Mouse (Mus musculus) heart, embryonic 12.5 days (tissue): ENCODE data around the gene Cd2. TPM values are rescaled to one million over a fixed set of nuclear protein-coding genes. Genes with fewer than 3 reads are reported as not detected.
A peak's percentile ranks its signal among the peaks of the same experiment; 100 is the strongest.

ENCODE experiments used
- ATAC-seq: fragments of 200-750 bp; cut with Nextera tagmentation; 2 replicates; pipeline ENCODE4 v1.8.0; 2017; ENCODE audit warnings: moderate TSS enrichment, moderate library complexity; ENCODE audit not compliant: insufficient number of reproducible peaks, low FRiP score
- H3K27ac ChIP-seq: fragments of 300-500 bp; sonication (generic); 2 replicates; pipeline ENCODE4 v1.5.1; 2016; ENCODE audit warnings: mild to moderate bottlenecking, moderate library complexity; ENCODE audit not compliant: poor library complexity, severe bottlenecking
- H3K27me3 ChIP-seq: fragments of 300-500 bp; sonication (generic); replicated peaks from 2 replicates; pipeline ENCODE4 v1.6.1; 2016; ENCODE audit warnings: mild to moderate bottlenecking, moderate library complexity
- H3K36me3 ChIP-seq: fragments of 300-500 bp; sonication (generic); 2 replicates; pipeline ENCODE4 v1.6.1; 2016; ENCODE audit warnings: mild to moderate bottlenecking, moderate library complexity
- H3K4me1 ChIP-seq: fragments of 300-500 bp; sonication (generic); replicated peaks from 2 replicates; pipeline ENCODE4 v1.6.1; 2016; ENCODE audit warnings: mild to moderate bottlenecking
- H3K4me2 ChIP-seq: fragments of 300-500 bp; sonication (generic); 2 replicates; pipeline ENCODE4 v1.6.1; 2016; ENCODE audit warnings: mild to moderate bottlenecking, moderate library complexity
- H3K4me3 ChIP-seq: fragments of 300-500 bp; sonication (generic); 2 replicates; pipeline ENCODE4 v1.5.1; 2016; ENCODE audit warnings: mild to moderate bottlenecking
- H3K9ac ChIP-seq: fragments of 300-500 bp; sonication (generic); 2 replicates; pipeline ENCODE4 v1.6.1; 2016; ENCODE audit warnings: mild to moderate bottlenecking, moderate library complexity
- H3K9me3 ChIP-seq: fragments of 300-500 bp; sonication (generic); replicated peaks from 2 replicates; pipeline ENCODE4 v1.6.1; 2016; ENCODE audit warnings: mild to moderate bottlenecking, moderate library complexity
- WGBS: fragments of 180-500 bp; shearing (Covaris S2); methylation state at CpG from one replicate; pipeline ENCODE4 v1.1.7; 2016; 5-methylcytosine and 5-hydroxymethylcytosine counted together
- polyA plus RNA-seq: library from polyadenylated mRNA; unstranded; fragments of >200 nt; fragmentation: Nextera tagmentation; extraction: Ambion mirVana; gene quantifications from 2 replicates; pipeline ENCODE4 v1.2.1, GENCODE M21; 2016

Gene Cd2
- polyA plus RNA-seq, 1 experiment from 2014 or later = not detected

DNA sequence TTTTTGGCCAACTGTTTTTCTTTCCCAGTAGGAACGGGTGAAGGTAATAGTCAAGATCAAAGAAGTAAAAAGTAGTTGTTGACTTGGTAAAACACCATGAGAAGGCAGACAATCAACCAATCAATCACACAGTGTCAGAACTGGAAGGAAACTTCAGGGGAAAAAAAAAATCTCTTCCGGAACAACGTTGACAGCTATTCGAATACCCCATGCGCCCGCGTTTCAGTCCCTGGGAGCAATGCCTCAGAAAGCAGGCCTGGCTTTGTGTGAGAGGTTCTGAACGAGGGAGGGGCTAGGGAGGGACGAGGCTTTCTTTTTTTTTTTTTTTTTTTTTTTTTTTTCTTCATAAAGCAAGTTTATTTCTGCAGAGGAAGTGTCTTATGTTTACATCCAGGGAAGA, 18.4 kb upstream of the Cd2 start:
- H3K4me1 ChIP-seq = peaks cover 5% of the 10 kb centered on the region
- WGBS = 68% methylated on average over 9 of the region's 9 CpGs
- H3K9ac ChIP-seq = no peak overlapping the region
- H3K9me3 ChIP-seq = no peaks in the 10 kb centered on the region
- no peak overlapping the region for H3K4me3 ChIP-seq
- H3K27me3 ChIP-seq = no peaks in the 10 kb centered on the region
- no peaks in the 10 kb centered on the region for H3K36me3 ChIP-seq
- no peak overlapping the region for H3K4me2 ChIP-seq
- ATAC-seq = no peak
- H3K27ac ChIP-seq = no peak overlapping the region

DNA sequence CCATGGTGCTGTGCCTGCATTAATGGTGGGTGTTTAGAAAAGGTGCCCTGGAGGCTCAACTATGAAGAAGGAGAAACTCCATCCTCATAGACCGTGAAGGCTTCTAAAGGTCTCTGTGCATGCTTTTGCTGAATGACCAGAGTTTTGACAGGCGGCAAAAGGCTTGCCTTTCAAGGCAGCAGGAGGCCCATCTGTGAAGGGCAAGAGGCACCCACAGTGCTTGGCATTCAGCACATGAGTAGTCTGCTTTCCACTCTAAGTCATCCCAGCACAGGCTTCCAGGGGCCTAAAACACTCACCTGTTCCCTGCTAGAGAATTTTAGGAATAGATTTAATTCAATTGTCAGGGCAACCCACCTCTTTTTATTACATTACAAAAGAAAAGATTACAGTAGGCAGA, 17.3 kb upstream of the Cd2 start:
- no peak overlapping the region for H3K27ac ChIP-seq
- H3K4me1 ChIP-seq = peaks cover 10% of the 10 kb centered on the region
- H3K4me2 ChIP-seq = no peak overlapping the region
- H3K9ac ChIP-seq = no peak overlapping the region
- ATAC-seq = no peak
- no peaks in the 10 kb centered on the region for H3K9me3 ChIP-seq
- H3K27me3 ChIP-seq = no peaks in the 10 kb centered on the region
- 73% methylated on average over 2 of the region's 2 CpGs for WGBS
- no peak overlapping the region for H3K4me3 ChIP-seq
- no peaks in the 10 kb centered on the region for H3K36me3 ChIP-seq

DNA sequence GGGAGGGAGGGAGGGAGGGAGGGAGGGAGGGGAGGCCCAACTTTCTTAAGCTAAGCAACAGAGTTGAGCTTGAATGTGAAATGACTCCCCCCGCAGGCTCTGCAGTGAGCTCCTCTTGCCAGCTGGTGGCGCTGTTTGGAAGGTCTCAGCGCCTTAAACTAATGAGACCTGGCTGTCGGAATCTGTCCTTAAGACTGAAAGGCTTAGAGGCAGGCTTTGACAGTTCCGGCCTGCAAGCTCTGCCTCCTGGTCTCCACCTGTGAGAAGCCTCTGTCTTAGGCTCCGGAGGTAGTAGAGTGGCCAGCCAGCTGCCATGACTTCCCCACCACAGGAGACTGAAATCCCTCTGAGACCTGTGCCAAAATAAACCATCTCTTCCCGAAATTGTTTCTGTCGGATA, 16.4 kb upstream of the Cd2 start:
- Histone ChIP-seq H3K4me1 (peaks cover 13% of the 10 kb centered on the region), H3K36me3 (no peaks in the 10 kb centered on the region), H3K27me3 (no peaks in the 10 kb centered on the region), H3K4me2 (no peak overlapping the region), H3K9ac (no peak overlapping the region), H3K9me3 (no peaks in the 10 kb centered on the region), H3K4me3 (no peak overlapping the region), H3K27ac (no peak overlapping the region)
- ATAC-seq = no peak
- 17% methylated on average over 8 of the region's 8 CpGs for WGBS

DNA sequence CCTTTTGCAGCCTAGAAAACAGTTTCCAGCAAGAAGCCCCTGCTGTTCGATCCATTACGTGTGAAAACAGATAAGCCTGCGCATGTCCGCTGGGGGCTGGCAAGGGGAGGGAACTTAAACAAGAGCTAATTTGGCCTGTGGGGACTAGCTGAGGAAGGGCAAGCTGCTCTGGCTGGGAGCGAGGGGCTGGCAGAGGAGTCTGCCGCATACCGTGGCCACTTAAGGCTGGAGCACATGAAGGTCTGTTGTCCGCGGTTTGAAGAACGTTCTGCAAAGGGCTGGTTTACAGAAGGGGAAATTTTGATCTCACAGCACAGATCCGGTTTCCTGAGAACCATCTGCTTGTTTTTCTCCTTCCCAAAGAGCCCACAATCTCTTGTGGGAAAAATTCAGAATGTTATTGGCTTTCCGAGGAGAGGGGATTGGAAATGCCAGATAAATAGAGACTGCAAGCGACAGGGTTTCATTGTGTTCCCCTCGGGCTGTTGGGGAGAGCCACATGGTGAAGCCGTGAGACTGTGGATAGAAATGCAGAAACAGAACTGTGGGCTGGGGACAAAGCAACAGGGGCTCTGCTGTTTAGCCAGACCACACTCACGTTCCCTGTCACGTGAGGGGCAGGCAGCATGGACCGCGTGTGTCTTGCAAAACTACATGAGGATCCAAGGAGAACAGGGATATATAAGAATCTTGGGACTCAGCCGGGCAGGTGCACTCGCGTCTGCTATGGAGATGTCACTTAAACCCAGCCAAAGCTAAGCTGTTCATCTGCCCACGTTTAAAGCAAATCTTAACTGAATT, 12.7 kb upstream of the Cd2 start:
- no peaks in the 10 kb centered on the region for H3K36me3 ChIP-seq
- WGBS = 23% methylated on average over 23 of the region's 23 CpGs
- H3K27ac ChIP-seq = no peak overlapping the region
- H3K4me1 ChIP-seq = peaks cover 13% of the 10 kb centered on the region
- peak overlapping the region; percentile 51 for H3K4me2 ChIP-seq
- no peak for ATAC-seq
- no peaks in the 10 kb centered on the region for H3K9me3 ChIP-seq
- H3K9ac ChIP-seq = peak overlapping the region; percentile 7; the same call in 1 of the 2 replicates
- H3K27me3 ChIP-seq = no peaks in the 10 kb centered on the region
- H3K4me3 ChIP-seq = peak overlapping the region; percentile 13

DNA sequence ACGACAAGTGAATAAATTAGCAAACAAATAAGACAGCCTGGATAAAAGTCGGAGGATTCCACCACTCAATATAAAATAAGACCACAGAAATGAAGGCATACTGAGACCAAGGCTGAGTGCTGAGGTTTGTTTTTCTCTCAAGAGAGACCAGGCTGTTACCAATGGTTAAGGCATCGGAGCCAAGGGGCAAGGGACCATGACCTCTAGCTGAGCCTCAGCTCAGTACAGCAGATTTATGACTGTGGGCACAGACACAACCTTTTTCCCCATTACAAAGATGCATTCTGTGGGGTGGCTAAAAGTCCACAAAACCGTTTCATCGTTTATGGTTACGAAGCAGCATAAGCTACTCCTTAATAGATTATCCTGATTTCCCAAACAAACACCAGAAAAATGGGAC, 11.9 kb upstream of the Cd2 start:
- no peak for ATAC-seq
- Histone ChIP-seq H3K4me2 (no peak overlapping the region), H3K4me3 (no peak overlapping the region), H3K27me3 (no peaks in the 10 kb centered on the region), H3K9me3 (no peaks in the 10 kb centered on the region), H3K36me3 (no peaks in the 10 kb centered on the region), H3K9ac (no peak overlapping the region), H3K4me1 (peaks cover 18% of the 10 kb centered on the region), H3K27ac (no peak overlapping the region)
- 74% methylated on average over 6 of the region's 6 CpGs for WGBS

DNA sequence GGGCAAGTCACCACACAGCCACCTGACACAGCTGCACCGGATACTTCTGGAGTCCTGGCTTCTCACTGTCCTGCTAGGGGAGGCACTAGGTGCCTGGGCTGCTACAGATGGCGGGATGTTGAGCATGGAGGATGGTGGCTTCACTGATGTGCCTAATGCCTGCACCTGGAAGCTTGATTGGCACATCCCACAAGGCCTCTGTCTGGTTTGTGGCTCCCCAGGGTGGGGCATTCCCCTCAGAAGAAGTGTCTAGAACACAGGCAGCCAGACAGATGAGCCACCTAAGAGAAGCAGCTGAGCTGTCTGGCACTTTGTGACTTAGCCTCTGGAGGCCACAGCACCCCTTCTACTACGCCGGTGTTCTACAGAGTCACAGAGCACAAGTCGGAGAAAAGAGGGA, 9.5 kb upstream of the Cd2 start:
- no peaks in the 10 kb centered on the region for H3K9me3 ChIP-seq
- H3K9ac ChIP-seq = no peak overlapping the region
- peaks cover 18% of the 10 kb centered on the region for H3K4me1 ChIP-seq
- 83% methylated on average over 5 of the region's 5 CpGs for WGBS
- H3K27me3 ChIP-seq = no peaks in the 10 kb centered on the region
- ATAC-seq = no peak
- H3K36me3 ChIP-seq = no peaks in the 10 kb centered on the region
- no peak overlapping the region for H3K27ac ChIP-seq
- no peak overlapping the region for H3K4me2 ChIP-seq
- H3K4me3 ChIP-seq = no peak overlapping the region

DNA sequence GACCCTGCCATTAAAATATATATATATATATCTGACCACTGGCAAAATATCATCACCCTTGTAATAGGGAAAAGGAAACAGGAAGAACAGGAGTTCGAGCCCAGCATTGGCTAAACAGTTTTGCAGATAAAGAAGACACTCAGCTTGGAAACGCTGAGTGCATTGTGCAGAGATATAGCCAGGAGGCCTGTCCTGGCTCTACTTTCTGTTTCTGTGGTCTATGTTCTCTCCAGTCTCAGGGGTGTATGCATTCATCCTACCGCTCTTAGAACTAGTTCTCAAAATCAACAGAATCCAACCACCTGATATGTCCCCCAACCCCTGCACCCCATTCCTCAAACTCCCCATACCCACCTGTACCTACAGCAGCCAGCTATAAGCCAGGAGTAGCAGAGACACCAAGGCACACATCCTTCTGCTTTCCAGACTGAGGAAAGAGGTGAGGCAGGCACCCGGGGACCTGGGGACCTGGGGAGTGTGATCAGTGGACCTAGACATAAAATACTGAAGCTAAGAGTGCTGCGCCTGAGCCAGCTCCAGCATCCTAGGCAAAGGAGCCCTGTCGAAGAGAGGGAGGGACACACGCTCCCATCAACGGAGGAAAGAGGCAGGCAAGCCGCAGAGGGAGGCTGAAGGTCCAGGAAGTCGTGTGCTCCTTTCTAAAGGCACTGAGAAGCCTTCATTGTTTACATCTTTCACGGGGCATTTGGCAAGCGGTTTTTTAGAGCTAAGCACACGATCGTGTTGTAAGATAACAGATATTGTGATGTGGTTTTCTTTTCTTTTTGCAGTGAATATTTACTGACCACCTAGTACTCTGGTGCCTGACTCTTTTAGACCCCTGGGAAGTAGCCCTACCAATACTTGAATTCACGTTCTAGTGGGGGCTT, 8.4 kb upstream of the Cd2 start:
- peaks cover 18% of the 10 kb centered on the region for H3K4me1 ChIP-seq
- no peaks in the 10 kb centered on the region for H3K27me3 ChIP-seq
- no peak overlapping the region for H3K4me2 ChIP-seq
- H3K9ac ChIP-seq = no peak overlapping the region
- WGBS = 55% methylated on average over 15 of the region's 15 CpGs
- H3K4me3 ChIP-seq = no peak overlapping the region
- ATAC-seq = no peak
- no peaks in the 10 kb centered on the region for H3K36me3 ChIP-seq
- H3K27ac ChIP-seq = no peak overlapping the region
- H3K9me3 ChIP-seq = no peaks in the 10 kb centered on the region

DNA sequence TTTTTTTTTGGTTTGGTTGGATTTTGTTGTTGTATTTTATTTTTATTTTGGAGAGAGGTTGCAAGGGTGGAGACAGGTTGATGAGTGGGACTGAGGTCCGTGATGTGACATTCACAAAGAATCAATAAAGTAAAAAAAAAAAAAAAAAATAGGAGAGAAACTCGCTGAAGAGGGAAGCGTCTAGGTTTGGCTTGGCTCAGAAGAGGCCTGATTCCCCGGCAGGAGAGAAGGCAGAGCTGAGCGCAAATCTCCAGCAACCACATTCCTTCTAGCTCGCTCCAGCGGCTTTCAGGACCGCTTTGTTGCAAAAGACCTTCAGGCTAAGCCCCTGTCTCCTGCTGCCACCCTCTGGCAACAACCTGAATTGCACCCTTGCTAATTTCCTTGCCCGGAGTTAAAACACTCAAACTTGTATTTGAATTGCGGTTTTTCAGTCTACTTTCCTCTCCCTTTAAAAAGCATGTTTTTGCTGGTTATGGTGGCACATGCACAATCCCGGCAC, 7.7 kb upstream of the Cd2 start:
- Histone ChIP-seq H3K36me3 (no peaks in the 10 kb centered on the region), H3K4me2 (peak overlapping the region; percentile 30), H3K4me1 (peaks cover 11% of the 10 kb centered on the region), H3K4me3 (no peak overlapping the region), H3K27me3 (no peaks in the 10 kb centered on the region), H3K9ac (no peak overlapping the region), H3K9me3 (no peaks in the 10 kb centered on the region), H3K27ac (no peak overlapping the region)
- ATAC-seq = no peak; the same call in 1 of the 2 replicates
- 7% methylated on average over 11 of the region's 11 CpGs for WGBS

DNA sequence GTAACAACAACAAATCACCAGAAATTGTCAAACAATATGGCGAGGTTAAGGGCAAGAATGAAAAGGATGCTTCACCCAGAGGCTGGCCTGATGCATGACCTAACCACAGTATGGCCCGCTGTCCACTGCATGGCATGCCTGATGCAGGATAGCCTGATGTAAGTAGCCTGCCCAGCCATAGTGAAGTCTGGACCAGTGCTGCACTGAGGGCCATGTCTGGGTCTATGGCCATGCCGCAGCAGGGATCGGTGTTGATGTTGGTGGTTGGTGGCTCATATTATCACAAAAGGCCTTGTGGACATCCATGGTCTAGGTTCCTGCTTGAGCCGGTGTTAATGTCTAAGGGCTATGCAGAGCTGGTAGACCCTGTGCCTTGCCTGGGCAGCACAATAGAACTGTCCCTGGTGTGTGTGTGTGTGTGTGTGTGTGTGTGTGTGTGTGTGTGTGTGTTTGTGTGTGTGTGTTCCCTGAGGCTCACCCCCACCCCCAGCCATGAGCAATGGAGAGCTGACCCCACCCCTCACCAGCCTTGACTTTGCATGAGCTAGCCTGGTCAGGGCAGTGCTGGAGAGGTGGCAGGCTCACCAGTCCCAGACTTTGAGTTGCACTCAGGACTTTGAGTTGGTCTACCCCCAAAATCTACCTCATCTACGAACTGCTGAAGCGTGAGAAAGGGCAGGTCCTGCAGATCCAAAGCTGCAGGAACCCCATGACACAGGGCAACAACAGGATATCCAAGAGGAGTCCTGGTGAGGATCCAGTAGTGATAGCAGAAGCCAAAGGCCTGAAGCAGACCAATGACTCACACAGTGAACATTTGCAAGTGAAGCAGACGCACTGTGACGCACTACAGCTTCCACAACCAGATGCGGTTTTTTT, 7.0 kb upstream of the Cd2 start:
- peak overlapping the region; percentile 30; the same call in 1 of the 2 replicates for H3K4me2 ChIP-seq
- no peak overlapping the region for H3K9ac ChIP-seq
- H3K27me3 ChIP-seq = no peaks in the 10 kb centered on the region
- peaks cover 5% of the 10 kb centered on the region; the same call in 1 of the 2 replicates for H3K4me1 ChIP-seq
- no peaks in the 10 kb centered on the region for H3K36me3 ChIP-seq
- no peaks in the 10 kb centered on the region for H3K9me3 ChIP-seq
- ATAC-seq = peak; percentile 68
- no peak overlapping the region for H3K27ac ChIP-seq
- H3K4me3 ChIP-seq = no peak overlapping the region
- WGBS = 63% methylated on average over 10 of the region's 10 CpGs

DNA sequence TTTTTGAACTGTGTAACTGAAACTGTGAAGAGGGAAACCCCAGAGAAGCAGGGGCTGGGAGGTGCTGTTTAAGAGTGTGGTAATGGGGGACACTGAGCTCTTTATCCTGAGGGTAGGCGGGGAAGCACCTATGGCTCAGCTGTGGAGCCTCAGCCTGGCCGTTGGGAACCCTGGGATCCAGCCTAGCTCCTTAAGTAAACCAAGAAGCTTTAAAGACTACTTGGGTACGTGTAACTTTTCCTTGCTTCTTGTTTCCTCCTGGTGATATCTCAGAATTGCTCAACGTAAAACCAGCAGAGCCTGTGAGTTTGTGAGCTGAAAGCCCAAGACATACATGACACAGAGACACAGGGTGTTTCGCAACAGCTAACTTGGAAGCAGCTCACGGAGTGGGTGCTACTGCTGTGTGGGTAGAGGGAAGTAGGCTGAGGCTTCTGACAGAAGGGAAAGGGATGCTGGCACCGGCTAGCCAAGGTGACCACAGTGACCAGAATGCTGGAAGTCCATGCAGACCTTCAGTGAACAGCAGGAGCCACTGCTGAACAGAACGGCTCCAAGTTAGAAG, 5.9 kb upstream of the Cd2 start:
- no peak overlapping the region for H3K9ac ChIP-seq
- no peak overlapping the region for H3K4me2 ChIP-seq
- no peaks in the 10 kb centered on the region for H3K36me3 ChIP-seq
- no peaks in the 10 kb centered on the region for H3K27me3 ChIP-seq
- H3K27ac ChIP-seq = no peak overlapping the region
- H3K4me3 ChIP-seq = no peak overlapping the region
- H3K9me3 ChIP-seq = no peaks in the 10 kb centered on the region
- H3K4me1 ChIP-seq = peaks cover 5% of the 10 kb centered on the region; the same call in 1 of the 2 replicates
- WGBS = 76% methylated on average over 8 of the region's 8 CpGs
- ATAC-seq = no peak
